Mouse (Mus musculus) brain, adult 2 months (tissue): ENCODE data around the gene Lgals1.
"Not testable (repeated sequence)": the region's sequence is repeated elsewhere in the genome, so short reads cannot be mapped to it uniquely, and the experiment has no call there.

Experiments used
- DNase-seq: peaks from one replicate; pipeline ENCODE4 v3.0.0; 2011; ENCODE audit warnings: low read depth, low spot score

Lgals1 gene

DNA sequence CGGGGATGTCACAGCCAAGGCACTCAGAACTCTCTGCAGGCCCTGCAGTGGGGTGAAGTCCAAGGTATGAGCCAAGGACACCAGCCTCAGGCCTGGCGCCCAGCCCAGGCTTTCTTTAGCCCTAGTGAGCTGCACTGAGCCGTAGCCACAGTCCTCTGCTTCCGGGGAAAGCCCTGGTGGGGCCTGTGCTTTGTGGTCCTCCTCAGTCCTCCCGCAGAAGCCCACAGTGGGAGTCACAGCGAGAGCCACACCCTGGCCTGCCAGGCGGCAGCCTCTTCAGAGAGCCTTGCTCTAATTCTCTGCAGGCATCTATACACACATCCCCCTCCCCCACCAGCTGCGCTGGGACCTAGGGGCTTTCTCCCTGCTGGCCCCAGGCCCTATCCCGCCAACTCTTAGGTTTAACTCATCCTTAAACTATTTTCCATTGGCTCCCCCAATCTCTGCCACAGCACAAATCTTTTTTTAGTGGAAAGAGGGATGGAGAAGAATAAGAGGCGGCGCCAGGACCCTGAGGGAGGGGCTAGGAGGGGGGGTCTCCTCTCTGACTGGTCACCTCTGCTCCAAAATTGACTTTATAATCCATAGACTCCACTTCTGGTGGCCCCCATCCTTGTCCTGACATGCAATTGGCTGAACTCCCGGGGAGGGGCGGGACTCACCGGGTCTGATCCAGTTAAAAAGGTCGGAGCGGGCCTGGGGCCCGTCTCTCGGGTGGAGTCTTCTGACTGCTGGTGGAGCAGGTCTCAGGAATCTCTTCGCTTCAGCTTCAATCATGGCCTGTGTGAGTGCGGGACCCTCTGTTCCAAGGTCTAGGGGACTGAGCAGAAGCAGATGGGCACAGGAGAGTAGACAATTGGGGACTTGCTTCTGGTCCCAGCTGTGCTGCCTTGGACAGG is at the start of gene Lgals1:
Gene Lgals1, plus strand, starts transcription at position 705 of the 899 bp plus-strand sequence.
- peak; percentile 79 for DNase-seq

DNA sequence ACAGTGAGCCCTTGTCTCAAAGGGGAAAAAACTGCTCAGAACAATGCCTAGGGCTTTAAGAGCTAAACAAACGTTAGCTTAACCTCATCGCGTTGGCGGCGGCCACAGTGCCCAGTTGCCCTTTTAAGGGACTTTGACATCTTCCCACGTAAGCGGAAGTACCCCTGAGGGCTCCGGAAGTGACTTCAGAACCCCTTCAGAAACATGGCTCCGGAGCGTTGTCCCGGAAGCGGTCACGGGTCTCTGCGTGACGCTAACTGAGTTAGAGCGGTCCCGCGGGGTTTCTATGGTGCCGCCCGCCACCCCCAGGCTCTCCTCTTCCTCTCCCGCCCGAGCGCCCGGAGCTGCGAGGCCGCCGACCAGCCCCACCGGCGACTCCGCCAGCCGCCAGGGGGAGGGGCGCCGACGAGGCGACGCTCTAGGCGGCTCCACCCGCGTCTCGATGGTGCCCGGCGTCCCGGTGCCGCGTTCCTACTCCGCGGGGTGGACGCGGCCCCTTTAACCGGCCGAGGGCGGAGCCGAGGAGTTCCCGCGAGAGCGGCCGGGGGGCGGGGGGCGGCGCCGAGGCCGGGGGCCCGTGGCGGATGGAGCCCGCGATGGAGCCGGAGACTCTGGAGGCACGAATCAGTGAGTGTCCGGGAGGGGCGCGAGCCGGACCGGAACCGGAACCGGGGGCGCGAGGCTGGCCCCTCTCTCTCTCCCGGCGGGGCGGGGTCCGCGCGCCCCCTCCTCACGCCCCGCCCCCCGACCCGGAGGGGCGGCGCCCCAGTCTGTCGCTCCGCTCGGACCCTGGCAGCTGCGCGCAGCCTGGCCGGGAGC is 49.3 kb upstream of the Lgals1 start, which contains the start of gene Gga1:
Gene Gga1, plus strand, starts transcription at position 200 of the 819 bp plus-strand sequence.
- DNase-seq: peak; percentile 99

DNA sequence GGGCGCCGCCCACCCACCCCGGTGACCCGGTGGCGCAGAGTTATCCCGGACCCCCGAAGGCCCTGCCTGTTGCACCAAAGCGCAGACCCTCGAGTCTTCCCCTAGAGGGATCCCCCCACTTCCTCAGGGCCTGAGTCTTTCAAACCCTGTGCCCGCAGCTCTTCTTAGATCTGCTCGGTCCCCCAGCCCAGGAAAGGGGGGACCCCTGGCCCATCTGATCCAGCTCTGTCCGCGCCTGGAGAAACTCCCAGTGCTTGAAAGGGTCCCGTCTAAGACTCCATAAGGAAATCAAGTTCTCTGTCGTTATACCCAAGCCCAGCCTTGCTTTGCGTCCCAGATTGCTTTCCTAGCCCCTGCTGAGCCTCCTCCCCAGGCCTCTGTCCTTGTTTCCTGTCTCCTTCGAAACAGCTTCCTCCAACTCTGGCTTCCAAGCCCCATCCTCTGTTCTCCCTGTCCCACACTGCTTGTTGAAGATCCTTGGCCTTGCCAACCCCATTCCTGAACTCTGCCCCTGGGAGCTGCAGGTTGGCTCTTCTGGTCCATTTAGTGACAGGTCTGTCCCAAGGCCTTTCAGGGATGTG is 48.6 kb upstream of the Lgals1 start:
- no peak for DNase-seq

DNA sequence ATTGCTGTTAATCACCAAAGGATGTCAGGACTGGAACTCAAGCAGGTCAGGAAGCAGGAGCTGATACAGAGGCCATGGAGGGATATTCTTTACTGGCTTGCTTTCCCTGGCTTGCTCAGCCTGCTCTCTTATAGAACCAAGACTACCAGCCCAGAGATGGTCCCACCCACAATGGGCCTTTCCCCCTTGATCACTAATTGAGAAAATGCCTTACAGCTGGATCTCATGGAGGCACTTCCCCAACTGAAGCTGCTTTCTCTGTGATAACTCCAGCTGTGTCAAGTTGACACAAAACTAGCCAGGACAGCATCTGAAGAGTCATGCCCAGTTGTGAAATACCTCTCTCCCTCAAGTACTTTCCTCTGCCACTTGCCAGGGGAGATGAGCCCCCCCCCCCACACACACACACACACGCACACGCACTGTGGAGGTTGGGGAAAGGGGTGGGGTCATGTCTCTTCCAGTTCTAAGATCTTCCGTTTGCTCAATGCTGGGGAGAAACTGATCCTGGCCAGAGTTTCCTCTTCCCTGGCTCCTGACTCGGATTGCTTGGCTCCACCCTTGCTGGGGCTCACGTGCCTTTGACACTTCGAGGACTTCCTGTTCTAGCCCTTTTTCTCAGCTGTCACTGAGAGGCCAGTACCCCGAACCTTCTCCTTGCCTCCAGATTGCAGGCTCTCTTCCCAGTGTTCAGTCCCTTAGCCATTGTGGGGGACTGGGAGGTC is 47.6 kb upstream of the Lgals1 start:
- not testable (repeated sequence) for DNase-seq

- DNase-seq: no peak
Measured at GRCm38 (mm10) chr15:78880432-78880831, 46.1 kb upstream of the Lgals1 start.

DNA sequence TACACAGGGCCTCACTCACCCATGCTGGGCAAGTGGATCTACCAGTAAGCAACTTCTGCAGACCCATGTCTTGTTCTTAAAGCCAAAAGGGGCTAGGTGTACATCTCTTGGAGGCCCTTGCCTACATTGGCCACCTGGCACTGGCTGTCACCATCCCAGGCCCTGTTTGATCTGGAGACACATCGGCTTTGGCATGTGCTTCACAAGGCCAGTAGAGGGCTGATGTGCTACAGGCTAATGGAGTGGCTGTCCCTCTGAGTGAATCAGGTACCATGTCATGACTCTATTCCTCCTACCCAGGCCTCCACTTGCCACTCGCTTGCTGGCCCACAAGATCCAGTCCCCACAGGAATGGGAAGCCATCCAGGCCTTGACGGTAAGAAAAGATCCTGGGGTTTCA is 44.7 kb upstream of the Lgals1 start:
- DNase-seq: no peak

GRCm38 (mm10) chr15:78889401-78889853 is 37.1 kb upstream of the Lgals1 start:
- no peak for DNase-seq

GRCm38 (mm10) chr15:78892440-78892839 is 34.1 kb upstream of the Lgals1 start:
- no peak for DNase-seq

DNA sequence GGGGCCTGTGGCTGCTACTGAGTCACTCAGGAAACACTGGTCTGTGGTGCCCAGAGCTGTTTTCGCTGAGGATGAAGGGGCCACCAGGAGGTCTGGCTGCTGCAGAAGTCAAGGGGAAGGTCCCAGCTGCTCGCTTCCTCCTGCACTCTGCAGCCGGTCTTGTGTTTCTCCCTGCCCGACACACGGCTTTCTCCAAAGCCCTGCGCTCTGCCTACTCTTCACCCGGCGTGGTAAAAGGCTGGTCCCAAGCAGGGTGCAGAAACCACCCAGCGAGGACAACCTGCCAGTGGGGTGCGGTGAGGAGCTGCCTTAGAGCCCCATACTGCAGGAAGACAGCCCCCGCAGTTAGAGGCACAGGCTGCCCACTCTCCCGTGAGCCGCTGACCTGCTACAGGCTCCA is 31.8 kb upstream of the Lgals1 start:
- no peak for DNase-seq

DNA sequence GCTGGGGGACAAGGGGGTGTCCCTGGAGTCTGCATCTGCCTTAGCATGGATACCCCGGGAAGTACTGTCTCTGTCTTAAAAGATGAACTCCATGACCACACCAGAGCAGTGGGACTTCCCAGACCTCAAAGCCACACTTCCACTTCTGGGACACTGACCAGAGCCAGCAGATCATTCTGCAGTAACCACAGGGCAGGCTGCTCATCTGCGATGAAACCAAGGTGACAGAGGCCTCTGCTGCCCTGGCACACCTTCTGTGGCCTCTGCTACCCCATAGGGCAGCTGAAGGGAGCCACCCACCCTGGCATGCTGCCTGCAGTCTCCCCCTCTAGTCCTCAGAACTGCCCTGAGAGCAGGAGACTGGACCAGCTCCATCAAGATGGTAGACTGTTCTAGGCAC is 30.8 kb upstream of the Lgals1 start:
- DNase-seq: no peak

GRCm38 (mm10) chr15:78896149-78896548 is 30.4 kb upstream of the Lgals1 start:
- no peak for DNase-seq

DNA sequence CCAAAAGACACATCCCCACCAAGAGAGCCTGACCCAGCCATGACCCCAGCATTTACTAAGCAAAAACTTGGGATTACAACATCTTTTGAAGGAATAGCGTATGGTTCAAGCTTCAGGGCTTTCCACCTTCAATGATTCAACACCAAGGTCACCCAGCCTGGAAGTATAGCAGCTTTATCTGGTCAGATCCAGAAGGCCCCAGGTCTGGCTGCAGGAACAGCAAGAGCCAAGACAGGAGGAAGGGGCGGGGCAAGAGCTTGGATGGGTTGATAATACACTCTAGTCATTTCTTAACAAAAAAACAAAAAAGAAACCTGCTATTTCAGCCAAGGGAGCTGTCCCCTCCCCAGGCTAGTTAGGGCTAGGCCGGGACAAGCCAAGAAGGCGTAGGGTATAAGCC is 29.0 kb upstream of the Lgals1 start:
- no peak for DNase-seq

- DNase-seq: no peak
Measured at GRCm38 (mm10) chr15:78898507-78899001, 28.0 kb upstream of the Lgals1 start.

DNA sequence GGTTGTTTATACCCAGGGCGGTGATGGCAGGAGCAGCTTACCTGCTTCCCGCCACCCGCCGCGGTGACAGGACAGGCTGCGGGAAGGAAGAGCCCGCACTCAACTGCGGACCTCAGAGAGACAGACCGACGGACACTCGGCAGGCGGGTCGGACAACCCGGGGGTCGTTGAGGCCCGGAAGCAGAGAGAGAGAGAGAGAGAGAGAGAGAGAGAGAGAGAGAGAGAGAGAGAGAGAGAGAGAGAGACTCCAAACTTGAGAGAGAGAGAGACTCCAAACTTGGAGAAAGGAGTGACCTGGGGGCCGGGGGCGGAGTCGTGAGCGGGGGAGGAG is 27.2 kb upstream of the Lgals1 start, which contains the start of gene Gm49510:
Gene Gm49510, plus strand, starts transcription at position 259 of the 331 bp plus-strand sequence.
- DNase-seq: no peak

DNA sequence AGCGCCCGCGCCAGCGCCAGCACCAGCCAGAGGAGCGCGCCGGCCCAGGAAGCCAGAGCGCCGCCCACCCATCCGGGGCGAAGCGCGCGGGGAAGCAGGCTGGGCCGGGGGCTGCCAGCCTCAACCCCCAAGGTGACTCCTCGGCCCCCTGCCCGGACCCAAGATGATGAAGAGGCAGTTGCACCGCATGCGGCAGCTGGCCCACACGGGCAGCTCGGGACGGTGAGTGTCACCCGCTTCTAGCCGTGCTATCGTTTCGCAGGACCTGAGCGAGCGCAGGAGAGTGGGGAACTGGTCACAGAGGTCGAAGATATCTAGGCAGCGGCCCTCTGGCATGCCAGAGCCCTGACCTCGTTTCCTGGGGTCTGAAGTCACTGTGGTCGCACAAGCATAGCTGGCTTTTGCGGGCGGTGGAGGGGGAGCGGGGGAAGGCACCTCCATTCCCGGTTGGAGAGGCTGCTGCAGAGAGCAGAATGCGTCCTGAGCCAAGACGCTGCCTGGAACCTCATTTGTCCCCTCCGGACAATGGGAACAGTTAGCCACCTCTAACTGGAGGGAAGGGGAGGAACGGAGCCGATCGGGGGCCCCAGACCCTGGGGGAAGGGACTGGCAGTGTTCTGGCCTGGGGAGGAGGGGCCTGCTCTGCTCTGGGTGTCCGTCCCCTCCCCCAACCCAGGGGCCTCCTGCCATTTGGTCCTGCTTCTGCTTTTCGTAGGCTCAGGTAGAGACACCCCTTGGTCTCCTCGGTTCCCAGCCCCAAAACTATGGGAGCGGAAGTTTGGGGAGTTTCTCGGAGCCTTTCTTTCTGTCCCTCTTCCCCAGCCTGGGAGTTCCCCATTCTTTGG is 26.6 kb upstream of the Lgals1 start, which contains the start of gene Sh3bp1:
Gene Sh3bp1, plus strand, starts transcription at position 29 of the 845 bp plus-strand sequence.
- DNase-seq: peak; percentile 71

- no peak for DNase-seq
Measured at GRCm38 (mm10) chr15:78900585-78901421, 25.7 kb upstream of the Lgals1 start.

- DNase-seq: no peak
Measured at GRCm38 (mm10) chr15:78901422-78901789, 25.1 kb upstream of the Lgals1 start.

GRCm38 (mm10) chr15:78903243-78903642 is 23.3 kb upstream of the Lgals1 start:
- DNase-seq: peak; percentile 88

GRCm38 (mm10) chr15:78908399-78908798 is 18.1 kb upstream of the Lgals1 start:
- no peak for DNase-seq
